Comparison of ENCODE assay signal across 9 mouse cellular contexts in the genomic region with DNA sequence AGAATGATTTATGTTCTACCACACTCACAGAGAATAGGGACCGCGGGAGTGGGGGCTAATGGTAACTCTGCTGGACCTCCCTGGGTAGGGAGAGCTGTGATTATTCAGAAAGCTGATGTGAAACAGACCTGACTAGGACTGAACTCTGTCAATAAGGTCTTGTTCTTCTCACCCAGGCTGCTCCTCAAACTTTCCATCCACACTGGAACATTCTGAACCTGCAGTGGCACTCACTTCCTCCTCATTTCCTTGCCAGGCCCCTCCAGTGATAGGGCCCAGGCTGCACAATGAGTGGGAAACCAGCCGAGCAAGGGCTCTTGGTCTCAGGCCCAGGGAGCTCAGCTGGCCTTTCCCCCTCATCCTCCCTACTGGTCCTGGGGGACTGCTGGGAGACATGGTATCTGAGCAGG.
DNase-seq lines count a peak whose midpoint lies in the region; ATAC-seq lines count a peak whose summit lies in the region.
"Had no signal": no experiment of that assay in that cellular context is flagged by ENCODE, and none has a peak within 500 bp of the region (broad histone marks: within the 10 kb centered on the region; RNA-seq: fewer than 3 reads in every experiment).

No protein-coding gene starts in this region.

- H3K27ac ChIP-seq in neural tube, embryonic 11.5 days (ENCODE audit: low read depth, low read length), result no peak overlapping the region
- H3K27ac ChIP-seq: macrophage had no signal

- no peaks in the 10 kb centered on the region for H3K27me3 ChIP-seq in neural tube, embryonic 11.5 days (ENCODE audit: control insufficient read depth, insufficient read depth, low read length)

- ATAC-seq in neural tube, embryonic 11.5 days (ENCODE audit: insufficient read depth, low FRiP score, low TSS enrichment), result peak; percentile 65; the same call in 1 of the 2 replicates

- H3K4me2 ChIP-seq in neural tube, embryonic 11.5 days (ENCODE audit: low read depth), result no peak overlapping the region

- no peaks in the 10 kb centered on the region for H3K36me3 ChIP-seq in neural tube, embryonic 11.5 days (ENCODE audit: control insufficient read depth, insufficient read depth, low read length)

- no peaks in the 10 kb centered on the region for H3K9me3 ChIP-seq in neural tube, embryonic 11.5 days (ENCODE audit: control insufficient read depth, low read length)

- peaks cover 5% of the 10 kb centered on the region for H3K4me1 ChIP-seq in neural tube, embryonic 11.5 days (ENCODE audit: control insufficient read depth, insufficient read depth, low read length)

- no peak overlapping the region for H3K4me3 ChIP-seq in neural tube, embryonic 11.5 days (ENCODE audit: low read depth, low read length)

- H3K9ac ChIP-seq in neural tube, embryonic 11.5 days (ENCODE audit: low read length), result no peak overlapping the region

- 18% methylated on average over 3 of the region's 3 CpGs for WGBS in neural tube, embryonic 11.5 days

- intact Hi-C loops in gastrocnemius, postnatal 36 days (cut with DNase I), result no loop called here
- intact Hi-C loops in heart, postnatal 36 days (cut with DNase I), result loop anchor here (10.0 kb wide), 1 partner anchor 259 kb away; no protein-coding TSS in a partner anchor

- DNase-seq in neural tube, embryonic 11.5 days (ENCODE audit: low spot score), result peak; percentile 15
- no peak for DNase-seq in neural tube, embryonic 10.5 days (ENCODE audit: extremely low spot score, low spot score)
- peak; percentile 25 to 40 for DNase-seq in gastrocnemius, postnatal 36 days
- peak; percentile 68 to 69 for DNase-seq in heart, postnatal 36 days
- peak; percentile 40 for DNase-seq in testis, postnatal 10 days (ENCODE audit: low spot score)
- no peak for DNase-seq in frontal cortex, postnatal 14 days (ENCODE audit: low spot score in 2 of 2)
- no peak for DNase-seq in urinary bladder, adult 2 months (ENCODE audit: low spot score)
- DNase-seq: thymus, postnatal 25 days had no signal

Comparison
In these comparisons a context has a peak if more than half of its experiments do, and no peak if none do; other contexts are left out.
1. DNase-seq: peak in neural tube, embryonic 11.5 days (single experiment), gastrocnemius, postnatal 36 days (2 of 2), heart, postnatal 36 days (2 of 2) and testis, postnatal 10 days (single experiment); none in neural tube, embryonic 10.5 days (single experiment), frontal cortex, postnatal 14 days (0 of 2) and urinary bladder, adult 2 months (single experiment).